Mouse (Mus musculus) liver, adult 2 months (tissue): ENCODE measurements at regions not wholly inside any gene's neighbourhood (a gene's known extent, or its start where the extent isn't known, plus 50 kb on each side); places are given as distances from the start of the nearest gene placed in this dataset.

Source experiments
- DNase-seq: peaks from one replicate; pipeline ENCODE4 v3.0.0-alpha.2; 2011; ENCODE audit warnings: low read depth, low spot score; ENCODE audit errors: extremely low read depth
- H3K27ac ChIP-seq: fragments of 200-500 bp; replicated peaks from 2 replicates; pipeline ENCODE4 v1.5.1; 2012; ENCODE audit warnings: low read depth, mild to moderate bottlenecking, control low read depth, inconsistent platforms, low read length; ENCODE audit not compliant: insufficient read depth
- H3K27me3 ChIP-seq: fragments of 200-500 bp; 2 replicates; pipeline ENCODE4 v1.6.1; 2012; ENCODE audit warnings: mild to moderate bottlenecking, moderate library complexity, low read length, inconsistent platforms; ENCODE audit not compliant: control insufficient read depth, insufficient read depth
- H3K36me3 ChIP-seq: fragments of 200-500 bp; 2 replicates; pipeline ENCODE4 v1.6.1; 2012; ENCODE audit warnings: low read length, inconsistent platforms; ENCODE audit not compliant: control insufficient read depth, insufficient read depth
- H3K4me1 ChIP-seq: fragments of 200-500 bp; 2 replicates; pipeline ENCODE4 v1.6.1; 2011; ENCODE audit warnings: low read length; ENCODE audit not compliant: control insufficient read depth, insufficient read depth
- H3K4me3 ChIP-seq: fragments of 200-500 bp; 2 replicates; pipeline ENCODE4 v1.5.1; 2011; ENCODE audit warnings: low read depth, mild to moderate bottlenecking, control low read depth, low read length, moderate library complexity; ENCODE audit not compliant: insufficient read depth
- H3K79me2 ChIP-seq: fragments of 200-500 bp; 2 replicates; pipeline ENCODE4 v1.6.1; 2012; ENCODE audit warnings: inconsistent platforms, mild to moderate bottlenecking, low read length, moderate library complexity; ENCODE audit not compliant: control insufficient read depth, insufficient read depth
- H3K9ac ChIP-seq: fragments of 200-500 bp; 2 replicates; pipeline ENCODE4 v1.6.1; 2012; ENCODE audit warnings: low read depth, mild to moderate bottlenecking, control low read depth, inconsistent platforms, low read length
- CTCF ChIP-seq: fragments of 200-500 bp; IDR thresholded peaks from 2 replicates; pipeline ENCODE4 v1.5.1; 2011; ENCODE audit warnings: low read depth, low read length, control low read depth
- POLR2A ChIP-seq: fragments of 200-500 bp; IDR thresholded peaks from 2 replicates; pipeline ENCODE4 v1.6.1; 2011; ENCODE audit warnings: low read length, control low read depth; ENCODE audit not compliant: insufficient read depth; ENCODE audit errors: extremely low read depth
- WGBS: fragments of 180-500 bp; shearing (Covaris S2); methylation state at CpG from one replicate; pipeline ENCODE4 v1.1.7; 2018; 5-methylcytosine and 5-hydroxymethylcytosine counted together

DNA sequence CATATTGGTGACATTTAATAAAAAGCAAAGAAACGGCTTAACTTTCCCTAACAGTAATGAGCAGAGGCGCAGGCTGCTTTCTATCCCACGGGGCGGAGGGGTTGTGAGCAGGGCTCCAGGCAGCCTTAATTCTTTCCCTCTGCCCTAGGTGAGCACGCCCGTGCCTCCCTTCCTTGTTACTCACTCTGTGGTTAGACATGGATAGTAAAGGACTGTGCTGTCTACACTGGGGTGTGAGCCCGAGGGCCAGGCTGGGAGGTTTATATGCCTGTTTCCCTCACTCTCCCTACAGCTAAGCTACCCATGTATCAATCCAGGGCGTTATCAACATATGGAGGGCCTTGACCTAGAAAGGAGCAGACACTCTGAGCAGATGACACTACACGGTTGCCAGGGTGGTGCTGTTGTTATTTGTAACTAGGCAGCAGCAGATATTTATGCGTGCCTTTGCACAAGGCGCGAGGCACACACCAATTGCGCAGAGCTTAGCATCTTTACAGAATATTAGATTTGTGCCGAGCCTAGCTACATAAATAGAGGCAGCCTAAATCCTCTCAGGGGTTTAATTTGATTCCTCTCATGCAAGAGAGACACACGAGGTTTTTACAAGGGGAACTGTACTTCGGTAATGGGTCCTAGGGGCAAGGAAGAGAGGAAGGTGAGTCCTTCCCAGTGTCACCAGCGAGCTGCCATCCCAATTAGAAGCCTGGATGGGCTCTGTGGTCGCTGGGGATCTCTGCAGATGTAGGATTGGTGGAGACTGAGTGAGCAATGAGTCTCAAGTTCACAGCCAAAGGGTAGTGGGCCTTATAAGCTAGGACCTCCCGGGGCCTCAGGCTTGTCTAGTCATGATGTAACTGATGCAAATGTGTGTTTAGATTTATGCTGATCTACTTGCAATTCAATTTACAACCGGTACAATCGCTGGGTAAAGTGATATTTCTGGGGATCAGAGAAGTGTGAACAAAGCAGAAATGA is 278.6 kb upstream of the Kazn start:
- Histone ChIP-seq H3K79me2 (no peaks in the 10 kb centered on the region), H3K36me3 (no peaks in the 10 kb centered on the region), H3K4me3 (no peak overlapping the region), H3K4me1 (no peaks in the 10 kb centered on the region), H3K27me3 (no peaks in the 10 kb centered on the region), H3K27ac (no peak overlapping the region), H3K9ac (no peak overlapping the region)
- no peak for TF ChIP-seq CTCF
- TF ChIP-seq POLR2A: no peak
- DNase-seq: no peak
- 74% methylated on average over 21 of the region's 21 CpGs for WGBS

DNA sequence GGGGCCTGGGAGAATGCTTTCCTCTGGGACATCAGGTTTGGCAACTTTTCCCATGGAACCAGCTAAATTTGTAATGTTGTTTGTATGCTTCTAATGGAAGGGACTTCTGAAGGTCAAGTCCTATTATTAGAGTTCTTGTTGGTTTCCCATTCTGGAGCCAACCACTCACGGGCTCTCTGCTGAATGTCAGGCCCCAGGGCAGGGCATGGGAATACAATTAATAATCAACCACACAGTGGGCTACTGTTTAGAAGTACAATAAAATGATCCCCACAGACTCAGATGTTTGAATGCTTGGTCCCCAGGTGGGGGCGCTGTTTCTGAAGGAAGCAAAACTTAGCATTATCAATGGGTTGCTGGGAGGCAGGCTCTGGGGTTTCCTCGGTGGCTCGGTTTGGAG is 275.6 kb upstream of the Kazn start:
- no peak for TF ChIP-seq POLR2A
- TF ChIP-seq CTCF: no peak

DNA sequence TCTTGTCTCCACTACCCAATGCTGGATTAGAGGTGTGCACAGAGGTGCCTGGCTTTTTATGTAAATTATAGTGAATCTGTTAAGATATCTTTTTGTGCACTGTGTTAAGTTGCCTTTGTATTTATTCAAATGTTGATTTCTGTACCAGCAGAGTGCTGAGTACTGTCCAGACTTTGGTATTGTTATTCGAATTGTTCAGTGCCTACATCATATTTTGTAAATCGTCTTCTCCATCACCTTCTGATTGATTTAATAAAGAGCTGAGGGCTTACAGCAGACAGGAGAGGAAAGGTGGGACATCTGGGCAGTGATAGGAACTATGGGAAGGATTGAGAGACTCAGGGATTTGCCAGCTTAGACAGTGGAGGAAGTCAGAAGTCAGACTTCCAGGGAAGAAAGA is 270.2 kb upstream of the Kazn start:
- Histone ChIP-seq H3K4me3 (no peak overlapping the region), H3K36me3 (no peaks in the 10 kb centered on the region), H3K27ac (no peak overlapping the region), H3K27me3 (no peaks in the 10 kb centered on the region), H3K79me2 (no peaks in the 10 kb centered on the region), H3K4me1 (no peaks in the 10 kb centered on the region), H3K9ac (no peak overlapping the region)
- DNase-seq: no peak
- 77% methylated on average over 2 of the region's 2 CpGs for WGBS
- TF ChIP-seq CTCF (no peak), POLR2A (no peak)

More for the DNA sequence above, 275.6 kb upstream of the Kazn start:
- Histone ChIP-seq H3K27ac (no peak overlapping the region), H3K9ac (no peak overlapping the region), H3K4me3 (no peak overlapping the region), H3K79me2 (no peaks in the 10 kb centered on the region), H3K36me3 (no peaks in the 10 kb centered on the region), H3K4me1 (no peaks in the 10 kb centered on the region), H3K27me3 (no peaks in the 10 kb centered on the region)
- WGBS: 91% methylated on average over 4 of the region's 4 CpGs
- no peak for DNase-seq

DNA sequence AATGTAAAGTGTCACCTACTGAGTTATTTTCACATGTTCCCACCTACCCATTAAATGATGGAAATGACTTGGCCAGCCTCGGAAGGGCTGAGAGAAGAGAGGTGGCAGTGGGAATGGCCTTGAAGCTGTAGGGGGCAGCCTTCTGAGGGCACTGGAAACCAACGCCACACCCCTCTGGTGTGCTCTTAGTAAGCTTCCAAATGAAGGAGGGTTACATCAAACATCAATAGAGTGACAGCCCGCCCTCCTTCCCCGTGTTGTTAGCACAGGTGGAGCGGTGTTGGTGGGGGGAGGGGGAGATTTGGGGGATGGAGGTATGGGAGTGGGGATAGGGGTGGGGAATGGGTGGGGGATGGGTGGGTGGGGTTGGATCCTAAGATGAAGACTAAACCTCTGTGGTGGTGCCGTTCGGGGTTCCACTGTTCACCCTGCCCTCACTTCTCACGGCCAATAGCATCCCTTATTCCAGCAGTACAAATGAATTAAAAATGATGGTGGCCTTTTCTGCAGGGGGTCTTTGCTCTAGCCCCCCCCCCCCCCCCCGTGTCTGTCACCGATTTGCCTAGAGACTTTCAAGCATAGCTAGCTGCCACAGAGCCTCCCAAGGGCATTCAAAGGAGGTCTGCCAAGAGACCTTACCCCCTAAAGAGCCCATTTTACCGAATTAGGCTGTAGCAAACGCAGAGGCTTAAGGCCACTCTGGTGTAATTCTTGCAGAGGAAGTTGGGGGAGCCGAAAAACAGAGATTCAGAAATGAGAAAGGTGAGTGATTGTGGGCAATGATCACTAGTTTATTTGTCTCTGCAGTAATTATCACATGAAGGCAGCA is 267.4 kb upstream of the Kazn start:
- Histone ChIP-seq H3K79me2 (no peaks in the 10 kb centered on the region), H3K4me3 (no peak overlapping the region), H3K27me3 (no peaks in the 10 kb centered on the region), H3K27ac (no peak overlapping the region), H3K36me3 (no peaks in the 10 kb centered on the region), H3K4me1 (no peaks in the 10 kb centered on the region), H3K9ac (no peak overlapping the region)
- DNase-seq: no peak
- TF ChIP-seq CTCF (no peak), POLR2A (no peak)
- 21% methylated on average over 13 of the region's 13 CpGs for WGBS

DNA sequence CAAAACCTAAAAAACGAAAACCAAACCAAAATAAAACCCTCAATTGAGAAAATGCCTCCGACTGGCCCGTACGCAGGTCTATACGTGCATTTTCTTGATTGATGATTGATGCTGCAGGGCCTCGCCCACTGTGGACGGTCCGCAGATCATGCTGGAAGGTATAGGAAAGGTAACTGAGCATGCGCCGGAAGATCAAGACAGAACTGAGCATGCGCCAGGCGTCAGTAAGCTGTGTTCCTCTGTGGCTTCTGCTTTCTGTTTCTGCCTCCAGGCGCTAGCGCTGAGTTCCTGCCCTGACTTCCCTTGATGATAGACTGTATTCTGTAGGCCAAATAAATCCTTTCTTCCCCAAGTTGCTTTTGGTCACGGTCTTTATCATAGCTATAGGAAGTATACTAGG is 264.6 kb upstream of the Kazn start:
- Histone ChIP-seq H3K36me3 (no peaks in the 10 kb centered on the region), H3K79me2 (no peaks in the 10 kb centered on the region), H3K4me1 (no peaks in the 10 kb centered on the region), H3K4me3 (no peak overlapping the region), H3K9ac (no peak overlapping the region), H3K27me3 (no peaks in the 10 kb centered on the region), H3K27ac (no peak overlapping the region)
- TF ChIP-seq POLR2A (no peak), CTCF (no peak)
- 92% methylated on average over 15 of the region's 15 CpGs for WGBS
- DNase-seq: no peak

DNA sequence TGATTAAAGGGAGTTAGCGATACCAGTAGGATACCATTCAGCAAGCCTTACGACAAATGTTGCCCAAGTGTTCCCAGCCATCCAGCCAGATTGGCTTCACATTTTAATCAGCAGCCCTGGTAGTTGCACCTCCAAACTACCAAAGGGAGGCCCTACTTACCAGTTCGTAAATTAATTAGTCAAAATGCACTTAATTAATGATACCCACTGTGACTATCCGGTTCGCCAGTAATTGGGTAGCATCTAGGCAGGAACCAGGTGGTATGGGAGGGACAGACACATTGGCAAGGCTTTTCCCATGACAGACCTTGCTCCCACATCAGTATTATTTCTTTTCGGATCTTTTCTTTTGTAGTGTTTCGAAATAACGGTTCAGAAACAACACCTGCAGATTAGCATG is 262.0 kb upstream of the Kazn start:
- no peak for DNase-seq
- Histone ChIP-seq H3K9ac (no peak overlapping the region), H3K27me3 (no peaks in the 10 kb centered on the region), H3K36me3 (no peaks in the 10 kb centered on the region), H3K4me3 (no peak overlapping the region), H3K79me2 (no peaks in the 10 kb centered on the region), H3K4me1 (no peaks in the 10 kb centered on the region), H3K27ac (no peak overlapping the region)
- TF ChIP-seq POLR2A: no peak
- TF ChIP-seq CTCF: no peak
- WGBS: 87% methylated on average over 8 of the region's 8 CpGs
